Mouse (Mus musculus) myocyte (in vitro differentiated cells): ENCODE measurements around the gene Slc16a10. TPM values are rescaled to one million over a fixed set of nuclear protein-coding genes. Genes with fewer than 3 reads are reported as not detected.

Experiments used
- H3K27me3 ChIP-seq: one replicate; pipeline ENCODE4 v1.6.1; 2011; ENCODE audit not compliant: control insufficient read depth, insufficient read depth, insufficient read length
- H3K36me3 ChIP-seq: one replicate; pipeline ENCODE4 v1.6.1; 2011; ENCODE audit not compliant: control insufficient read depth, insufficient read depth
- H3K4me2 ChIP-seq: one replicate; pipeline ENCODE4 v1.6.1; 2011; ENCODE audit warnings: low read depth, control low read depth
- H3K4me3 ChIP-seq: one replicate; pipeline ENCODE4 v1.5.1; 2011; ENCODE audit warnings: mild to moderate bottlenecking, control low read depth, moderate library complexity
- H3K79me2 ChIP-seq: one replicate; pipeline ENCODE4 v1.6.1; 2011; ENCODE audit not compliant: control insufficient read depth, insufficient read depth
- H3ac ChIP-seq: one replicate; pipeline ENCODE4 v1.6.1; 2011; ENCODE audit not compliant: control insufficient read depth, insufficient read length
- CEBPB ChIP-seq: IDR thresholded peaks from 2 replicates; pipeline ENCODE4 v1.6.1; 2011; ENCODE audit warnings: mild to moderate bottlenecking, moderate library complexity; ENCODE audit not compliant: poor library complexity, insufficient read depth, severe bottlenecking
- E2F4 ChIP-seq: IDR thresholded peaks from one replicate; pipeline ENCODE4 v1.6.1; 2011; ENCODE audit warnings: mild to moderate bottlenecking, control low read depth, moderate library complexity; ENCODE audit not compliant: insufficient read depth
- MAX ChIP-seq: IDR thresholded peaks from one replicate; pipeline ENCODE4 v1.6.1; 2011; ENCODE audit warnings: low read depth, mild to moderate bottlenecking, control low read depth
- MYOD1 ChIP-seq, 3 experiments: IDR thresholded peaks; one replicate each; pipeline ENCODE4 v1.6.1; 2011; ENCODE audit warnings: control low read depth in 2 of 3, low read depth in 2 of 3, mild to moderate bottlenecking in 2 of 3, moderate library complexity in 1 of 3; ENCODE audit not compliant: insufficient read length in 2 of 3, control insufficient read depth in 1 of 3
- MYOG ChIP-seq, 3 experiments: IDR thresholded peaks; one replicate each; pipeline ENCODE4 v1.6.1; 2011; ENCODE audit warnings: control low read depth in 2 of 3, low read depth in 2 of 3, mild to moderate bottlenecking in 2 of 3; ENCODE audit not compliant: insufficient read length in 2 of 3, control insufficient read depth in 1 of 3, insufficient read depth in 1 of 3
- POLR2A ChIP-seq: IDR thresholded peaks from one replicate; pipeline ENCODE4 v1.6.1; 2011; ENCODE audit warnings: low read depth, mild to moderate bottlenecking, control low read depth, moderate library complexity; ENCODE audit not compliant: insufficient read length
- POLR2AphosphoS2 ChIP-seq: IDR thresholded peaks from one replicate; pipeline ENCODE4 v1.6.1; 2011; ENCODE audit warnings: low read depth, control low read depth; ENCODE audit not compliant: insufficient read length
- REST ChIP-seq: IDR thresholded peaks from one replicate; pipeline ENCODE4 v1.6.1; 2011; ENCODE audit warnings: mild to moderate bottlenecking, control low read depth, moderate library complexity; ENCODE audit not compliant: insufficient read depth, insufficient read length
- SRF ChIP-seq: IDR thresholded peaks from one replicate; pipeline ENCODE4 v1.6.1; 2011; ENCODE audit warnings: low read depth; ENCODE audit not compliant: control insufficient read depth, insufficient read length
- TCF12 ChIP-seq: IDR thresholded peaks from one replicate; pipeline ENCODE4 v1.6.1; 2011; ENCODE audit warnings: mild to moderate bottlenecking, control low read depth; ENCODE audit not compliant: poor library complexity, insufficient read depth, severe bottlenecking
- TCF3 ChIP-seq: IDR thresholded peaks from one replicate; pipeline ENCODE4 v1.6.1; 2011; ENCODE audit warnings: low read depth, control low read depth; ENCODE audit not compliant: insufficient read length
- USF1 ChIP-seq: IDR thresholded peaks from one replicate; pipeline ENCODE4 v1.6.1; 2011; ENCODE audit warnings: low read depth, mild to moderate bottlenecking, control low read depth, moderate library complexity
- polyA plus RNA-seq: library from polyadenylated mRNA; unstranded; fragments of >200 nt; fragmentation: generic; extraction: Trizol; gene quantifications from one replicate; pipeline ENCODE4 v1.2.1, GENCODE M21; 2012; ENCODE audit warnings: missing spikeins

Slc16a10 gene
- polyA plus RNA-seq, 1 experiment = 3.5 TPM

- H3K27me3 ChIP-seq = no peaks in the 10 kb centered on the region
- TF ChIP-seq MAX (no peak), CEBPB (no peak), SRF (no peak), TCF3 (no peak)
- no peak overlapping the region for H3K4me2 ChIP-seq
- no peak overlapping the region for H3ac ChIP-seq
- no peak overlapping the region for H3K4me3 ChIP-seq
- H3K36me3 ChIP-seq = no peaks in the 10 kb centered on the region
- no peaks in the 10 kb centered on the region for H3K79me2 ChIP-seq
Measured at GRCm38 (mm10) chr10:40036686-40037560, 105.1 kb downstream of the Slc16a10 start.

- no peaks in the 10 kb centered on the region for H3K36me3 ChIP-seq
- H3K4me2 ChIP-seq = no peak overlapping the region
- no peaks in the 10 kb centered on the region for H3K27me3 ChIP-seq
- H3ac ChIP-seq = no peak overlapping the region
- no peak overlapping the region for H3K4me3 ChIP-seq
- H3K79me2 ChIP-seq = no peaks in the 10 kb centered on the region
- no peak for TF ChIP-seq MAX
- no peak for TF ChIP-seq CEBPB
- TF ChIP-seq REST = no peak
- TF ChIP-seq POLR2A = no peak
- no peak for TF ChIP-seq POLR2AphosphoS2
Measured at GRCm38 (mm10) chr10:40034956-40035355, 107.1 kb downstream of the Slc16a10 start.

- H3K79me2 ChIP-seq = no peaks in the 10 kb centered on the region
- no peaks in the 10 kb centered on the region for H3K36me3 ChIP-seq
- no peak overlapping the region for H3ac ChIP-seq
- H3K27me3 ChIP-seq = no peaks in the 10 kb centered on the region
- no peak overlapping the region for H3K4me3 ChIP-seq
- no peak overlapping the region for H3K4me2 ChIP-seq
- TF ChIP-seq REST = no peak
- TF ChIP-seq MYOD1 (IDR thresholded peaks at IDR 0.05; ENCODE audit: control insufficient read depth in 1 of 3, insufficient read length in 2 of 3, low read depth in 2 of 3) = no peak
- no peak for TF ChIP-seq USF1
- no peak for TF ChIP-seq POLR2A
- TF ChIP-seq CEBPB = no peak
- no peak for TF ChIP-seq MYOG (IDR thresholded peaks at IDR 0.05; ENCODE audit: control insufficient read depth in 1 of 3, insufficient read depth in 1 of 3, insufficient read length in 2 of 3, low read depth in 2 of 3)
- TF ChIP-seq TCF3 = no peak
- TF ChIP-seq E2F4 = no peak
- no peak for TF ChIP-seq POLR2AphosphoS2
- TF ChIP-seq MAX = no peak
- no peak for TF ChIP-seq TCF12
- no peak for TF ChIP-seq SRF
Measured at GRCm38 (mm10) chr10:40032897-40033296, 109.2 kb downstream of the Slc16a10 start.

GRCm38 (mm10) chr10:40030716-40031115, 111.3 kb downstream of the Slc16a10 start:
- TF ChIP-seq MAX (no peak), POLR2AphosphoS2 (no peak), TCF3 (no peak), CEBPB (no peak), SRF (no peak), USF1 (no peak), POLR2A (no peak), REST (no peak), E2F4 (no peak), MYOD1 (IDR thresholded peaks at IDR 0.05; ENCODE audit: control insufficient read depth in 1 of 3, insufficient read length in 2 of 3, low read depth in 2 of 3) (no peak), MYOG (IDR thresholded peaks at IDR 0.05; ENCODE audit: control insufficient read depth in 1 of 3, insufficient read depth in 1 of 3, insufficient read length in 2 of 3, low read depth in 2 of 3) (no peak), TCF12 (no peak)
- H3K4me3 ChIP-seq = no peak overlapping the region
- H3K79me2 ChIP-seq = no peaks in the 10 kb centered on the region
- no peak overlapping the region for H3K4me2 ChIP-seq
- no peak overlapping the region for H3ac ChIP-seq
- H3K27me3 ChIP-seq = no peaks in the 10 kb centered on the region
- no peaks in the 10 kb centered on the region for H3K36me3 ChIP-seq

- Histone ChIP-seq H3K36me3 (no peaks in the 10 kb centered on the region), H3K4me3 (no peak overlapping the region), H3K4me2 (no peak overlapping the region), H3ac (no peak overlapping the region), H3K27me3 (no peaks in the 10 kb centered on the region), H3K79me2 (no peaks in the 10 kb centered on the region)
- TF ChIP-seq USF1 (no peak), CEBPB (no peak)
Measured at GRCm38 (mm10) chr10:40029610-40030009, 112.4 kb downstream of the Slc16a10 start.
